Mouse (Mus musculus) c-Kit-negative CD71-positive TER-119-positive erythroid progenitor cells, embryonic 14.5 days (primary cell): ENCODE measurements around the gene Gm6217.
"Not testable (repeated sequence)": the region's sequence is repeated elsewhere in the genome, so short reads cannot be mapped to it uniquely, and the experiment has no call there.

Experiments used
- DNase-seq: peaks from one replicate; pipeline ENCODE4 v3.0.0-alpha.2; 2013; ENCODE audit warnings: low read depth, low spot score

Gene Gm6217

DNA sequence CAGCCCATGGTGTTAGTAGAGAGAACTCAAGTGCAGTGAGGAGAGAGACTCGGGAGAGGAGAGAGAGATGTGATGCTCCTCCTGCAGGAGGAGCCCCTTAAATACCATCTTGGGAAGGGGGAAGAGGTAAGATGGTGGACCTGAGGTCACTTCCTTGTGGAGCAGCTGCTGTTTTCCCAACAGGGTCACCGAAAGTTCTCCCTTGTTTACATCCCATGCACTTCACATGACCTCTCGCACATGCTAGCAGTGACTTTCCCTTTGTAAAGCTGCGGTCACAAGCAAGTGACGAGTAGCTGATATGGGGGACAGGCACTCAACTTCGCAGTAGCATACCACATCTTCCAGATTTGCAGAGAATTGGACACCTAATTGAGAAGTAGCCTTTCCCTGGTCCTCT, at the start of gene Gm6217:
TSS of gene Gm6217 (minus strand) at position 74 of the 400 bp plus-strand sequence.
- not testable (repeated sequence) for DNase-seq

DNA sequence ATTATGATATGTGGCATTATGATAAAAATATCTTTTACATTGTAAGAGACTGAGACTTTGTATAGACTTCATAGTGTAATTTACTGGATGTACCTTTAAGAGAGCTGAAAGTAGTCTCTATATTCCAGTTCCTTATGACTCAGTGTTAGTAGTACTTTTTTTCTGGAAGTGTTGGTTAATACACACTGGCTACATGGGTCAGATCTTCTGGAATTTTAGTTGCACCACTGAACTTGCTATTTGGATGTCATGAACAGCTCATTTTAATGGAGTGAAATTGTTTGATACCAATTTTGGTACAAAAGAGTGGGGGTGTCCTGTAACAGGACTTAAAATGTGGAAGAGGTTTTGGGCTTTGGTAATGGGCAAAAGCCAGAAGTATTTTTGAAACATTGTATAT, 46.6 kb upstream of the Gm6217 start:
- no peak for DNase-seq

GRCm38 (mm10) chr1:82975750-82976149, 44.6 kb upstream of the Gm6217 start:
- DNase-seq = no peak

DNA sequence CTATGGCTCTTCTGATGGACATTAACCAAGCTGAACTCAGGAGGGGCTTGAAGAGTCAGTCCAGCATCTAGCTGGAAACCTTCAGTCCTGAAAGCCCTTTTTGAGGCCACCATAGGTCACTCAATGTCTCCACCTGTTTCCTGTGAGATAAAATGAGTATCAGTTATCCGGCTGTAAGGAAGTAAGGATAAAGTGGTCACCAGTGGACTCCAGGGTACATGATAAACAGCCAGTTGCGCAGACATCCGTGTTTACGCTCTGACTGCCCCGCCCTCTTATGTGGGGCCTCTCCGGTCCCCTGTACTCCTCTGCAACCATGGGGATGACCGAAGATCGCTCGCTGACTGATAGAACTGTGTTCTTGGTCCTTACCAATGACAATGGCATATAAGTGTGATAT, 43.1 kb upstream of the Gm6217 start:
- DNase-seq = no peak

DNA sequence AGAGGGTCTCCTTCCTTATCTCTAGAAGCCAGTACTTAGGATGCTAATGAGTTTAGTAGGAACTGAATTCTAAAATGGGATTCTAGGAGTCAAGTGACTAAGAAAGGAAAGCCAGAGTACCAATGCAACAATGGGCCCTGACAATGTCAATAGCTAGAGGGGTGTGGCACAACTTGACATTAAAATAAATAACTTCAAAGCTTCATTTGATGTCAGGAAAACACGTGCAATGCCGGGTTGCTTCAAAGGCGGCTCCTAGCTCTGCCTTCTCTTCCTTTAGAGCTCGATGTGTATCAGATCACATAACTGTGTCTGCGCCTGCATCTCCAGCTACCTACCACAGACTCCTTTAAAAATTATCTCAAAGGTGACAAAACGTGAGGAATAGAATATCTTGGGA, 42.7 kb upstream of the Gm6217 start:
- DNase-seq = no peak

DNA sequence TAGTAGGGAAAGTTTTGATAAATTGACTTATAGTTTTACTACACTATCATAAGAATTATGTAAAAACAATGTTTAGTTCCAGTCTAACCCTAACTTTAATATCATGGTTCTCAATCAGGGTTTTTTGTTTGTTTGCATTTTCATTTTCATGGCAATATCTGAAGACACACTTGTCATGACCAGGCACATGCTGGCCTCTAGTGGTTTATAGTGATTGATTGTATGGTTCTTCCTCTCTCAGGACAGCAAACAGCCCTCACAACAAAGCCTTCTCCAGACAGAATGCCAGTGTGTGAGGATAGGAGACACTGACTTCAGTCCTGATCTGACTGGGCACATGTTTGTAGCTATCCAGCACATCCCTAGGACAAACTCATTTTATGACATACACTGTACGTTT, 42.0 kb upstream of the Gm6217 start:
- no peak for DNase-seq

GRCm38 (mm10) chr1:82972046-82972445, 40.8 kb upstream of the Gm6217 start:
- DNase-seq = no peak

DNA sequence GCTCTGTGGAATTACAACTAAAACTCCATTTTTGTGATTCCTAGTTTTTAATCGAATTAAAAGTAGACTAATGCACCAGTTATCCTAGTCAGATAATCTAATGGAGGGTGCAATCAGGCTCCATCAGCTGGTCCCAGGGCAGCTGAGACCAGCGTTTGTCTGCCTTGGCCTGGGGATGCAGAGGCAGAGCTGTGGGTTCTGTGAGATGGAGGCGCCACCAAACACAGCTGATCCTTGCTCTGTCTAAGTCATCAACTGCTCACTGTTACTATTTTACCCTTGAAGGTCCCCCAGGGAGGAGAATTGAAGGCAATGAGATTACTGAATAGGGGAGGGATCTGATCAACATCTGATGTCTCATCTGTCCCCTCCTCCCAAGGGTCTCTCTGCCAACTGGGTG, 35.2 kb upstream of the Gm6217 start:
- DNase-seq = no peak

GRCm38 (mm10) chr1:82959870-82960385, 28.7 kb upstream of the Gm6217 start, which contains the start of gene Gm47955:
Gene Gm47955, plus strand, starts transcription at chr1:82960286.
- no peak for DNase-seq

GRCm38 (mm10) chr1:82955913-82956312, 24.7 kb upstream of the Gm6217 start, which contains the start of gene Gm7544:
Gene Gm7544, minus strand, starts transcription at chr1:82956013.
- not testable (repeated sequence) for DNase-seq

GRCm38 (mm10) chr1:82948601-82949000, 17.4 kb upstream of the Gm6217 start:
- DNase-seq = no peak

GRCm38 (mm10) chr1:82946029-82946428, 14.8 kb upstream of the Gm6217 start:
- not testable (repeated sequence) for DNase-seq

DNA sequence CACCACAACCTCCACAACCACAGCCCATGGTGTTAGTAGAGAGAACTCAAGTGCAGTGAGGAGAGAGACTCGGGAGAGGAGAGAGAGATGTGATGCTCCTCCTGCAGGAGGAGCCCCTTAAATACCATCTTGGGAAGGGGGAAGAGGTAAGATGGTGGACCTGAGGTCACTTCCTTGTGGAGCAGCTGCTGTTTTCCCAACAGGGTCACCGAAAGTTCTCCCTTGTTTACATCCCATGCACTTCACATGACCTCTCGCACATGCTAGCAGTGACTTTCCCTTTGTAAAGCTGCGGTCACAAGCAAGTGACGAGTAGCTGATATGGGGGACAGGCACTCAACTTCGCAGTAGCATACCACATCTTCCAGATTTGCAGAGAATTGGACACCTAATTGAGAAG, 12.1 kb upstream of the Gm6217 start, which contains the start of gene A030003K21Rik:
TSS of gene A030003K21Rik (minus strand) at position 94 of the 400 bp plus-strand sequence.
- DNase-seq = not testable (repeated sequence)

DNA sequence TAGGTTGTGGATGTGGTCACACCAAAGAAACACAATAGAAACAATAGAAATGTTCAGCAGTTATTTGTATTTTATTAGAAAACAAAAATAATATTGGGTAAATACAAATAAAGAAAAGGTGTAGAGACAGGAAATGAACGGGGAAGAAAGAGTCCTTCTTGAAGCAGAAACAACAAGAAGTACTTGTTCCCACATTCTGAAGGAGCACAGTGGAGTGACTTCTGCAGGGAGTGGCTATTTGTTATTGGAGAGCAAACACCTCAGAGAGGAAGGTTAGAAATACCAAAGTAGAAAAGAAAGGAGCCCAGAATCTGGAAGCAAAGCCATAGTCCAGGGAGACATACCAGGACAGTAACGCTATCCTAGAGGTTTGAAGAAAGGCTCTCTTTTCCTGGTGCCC, 11.3 kb upstream of the Gm6217 start:
- DNase-seq = not testable (repeated sequence)

- no peak for DNase-seq
Observed at GRCm38 (mm10) chr1:82938666-82939065, 7.5 kb upstream of the Gm6217 start.

GRCm38 (mm10) chr1:82930558-82930957, 641 bp downstream of the Gm6217 start:
- not testable (repeated sequence) for DNase-seq

GRCm38 (mm10) chr1:82924650-82925049, 6.5 kb downstream of the Gm6217 start, which contains the start of gene A030014E15Rik:
Gene A030014E15Rik, plus strand, starts transcription at chr1:82924917.
- no peak for DNase-seq

DNA sequence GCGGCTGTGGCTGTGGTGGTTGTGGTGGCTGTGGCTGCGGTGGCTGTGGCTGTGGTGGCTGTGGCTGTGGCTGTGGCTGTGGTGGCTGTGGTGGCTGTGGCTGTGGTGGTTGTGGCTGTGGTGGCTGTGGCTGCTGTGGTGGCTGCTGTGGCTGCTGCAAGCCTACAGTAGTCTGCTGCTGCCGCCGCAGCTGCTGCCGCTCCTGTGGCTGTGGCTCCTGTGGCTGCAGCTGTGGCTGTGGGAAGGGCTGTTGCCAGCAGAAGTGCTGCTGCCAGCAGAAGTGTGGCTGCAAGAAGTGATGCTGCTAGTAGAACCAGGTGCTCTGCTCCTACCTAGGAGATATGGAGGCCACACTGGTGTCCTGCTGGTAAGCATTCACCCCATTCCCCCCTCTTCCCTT, 17.8 kb downstream of the Gm6217 start:
- not testable (repeated sequence) for DNase-seq

DNA sequence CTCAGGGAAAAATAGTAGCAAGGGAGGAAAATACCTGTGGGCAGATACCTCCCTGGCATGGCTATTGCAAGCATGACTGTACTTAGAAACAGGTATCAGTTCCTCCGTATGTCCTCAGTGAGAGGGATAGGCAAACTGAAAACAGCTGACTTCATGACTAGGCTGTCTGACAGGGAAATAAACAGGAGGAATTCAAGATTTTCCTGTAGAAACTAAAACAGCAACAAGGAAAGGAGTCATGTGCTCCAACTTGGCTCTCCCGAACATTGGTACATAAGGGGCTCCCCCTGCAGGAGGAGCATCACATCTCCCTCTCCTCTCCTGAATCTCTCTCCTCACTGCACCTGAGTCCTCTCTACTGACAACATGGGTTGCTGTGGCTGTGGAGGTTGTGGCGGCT, 18.2 kb downstream of the Gm6217 start, which contains the start of gene A030005L19Rik:
TSS of gene A030005L19Rik (plus strand) at position 301 of the 400 bp plus-strand sequence.
- no peak for DNase-seq

- no peak for DNase-seq
Observed at GRCm38 (mm10) chr1:82905886-82906285, 25.3 kb downstream of the Gm6217 start.

DNA sequence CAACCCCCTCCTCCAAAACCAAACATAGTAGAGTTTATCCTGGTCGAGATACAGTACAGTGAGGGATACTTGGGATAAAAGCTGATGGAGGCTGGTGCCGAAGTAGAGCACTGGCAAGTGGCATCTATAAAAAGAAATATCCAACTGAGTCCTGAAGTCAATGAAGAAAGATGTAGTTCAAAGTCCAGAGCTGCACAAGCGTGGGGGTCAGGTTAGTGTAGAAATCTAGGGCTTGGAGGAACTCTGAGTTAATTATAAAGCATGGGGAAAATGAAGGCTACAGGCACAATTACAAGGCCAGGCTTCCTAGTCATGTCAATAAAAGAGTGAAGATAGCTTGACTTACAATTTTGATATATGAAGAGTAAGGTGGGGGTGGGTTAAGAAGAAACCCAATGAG, 30.0 kb downstream of the Gm6217 start:
- no peak for DNase-seq

GRCm38 (mm10) chr1:82900567-82900966, 30.6 kb downstream of the Gm6217 start:
- no peak for DNase-seq

GRCm38 (mm10) chr1:82893269-82893668, 37.9 kb downstream of the Gm6217 start:
- DNase-seq = no peak
